Mouse (Mus musculus) macrophage (primary cell): Measurements from ENCODE around the gene Mrrf. TPM values are rescaled to one million over a fixed set of nuclear protein-coding genes. Genes with fewer than 3 reads are reported as not detected.

ENCODE experiments used
- H3K27ac ChIP-seq: fragments of 350-480 bp; formaldehyde crosslinking; 2 replicates; pipeline ENCODE4 v1.9.0; 2021
- H3K36me3 ChIP-seq: fragments of 350-480 bp; formaldehyde crosslinking; 2 replicates; pipeline ENCODE4 v1.9.0; 2021; ENCODE audit errors: inconsistent target
- H3K4me3 ChIP-seq: fragments of 350-480 bp; formaldehyde crosslinking; 2 replicates; pipeline ENCODE4 v1.9.0; 2021; ENCODE audit errors: inconsistent target
- H3K79me2 ChIP-seq: fragments of 350-480 bp; formaldehyde crosslinking; 2 replicates; pipeline ENCODE4 v1.9.0; 2021; ENCODE audit errors: inconsistent target
- WGBS: methylation state at CpG from one replicate; pipeline ENCODE4 v1.1.7; 2026; ENCODE audit warnings: inconsistent platforms; ENCODE audit not compliant: missing documents; 5-methylcytosine and 5-hydroxymethylcytosine counted together
- polyA plus RNA-seq: library from polyadenylated mRNA; stranded (reverse); fragments of 250-400 nt; gene quantifications from 3 replicates; pipeline ENCODE4 v1.2.4, GENCODE M21; 2018; ENCODE audit warnings: inconsistent platforms

Mrrf gene
- polyA plus RNA-seq, 1 experiment from 2014 or later: 14.0 TPM

- WGBS: 71% methylated on average over 7 of the region's 8 CpGs
- Histone ChIP-seq H3K79me2 (no peaks in the 10 kb centered on the region), H3K4me3 (no peak overlapping the region)
Measured at GRCm38 (mm10) chr2:36220106-36220505, 83.9 kb downstream of the Mrrf start.

GRCm38 (mm10) chr2:36220891-36221290, 84.7 kb downstream of the Mrrf start:
- no peaks in the 10 kb centered on the region for H3K79me2 ChIP-seq
- WGBS: 69% methylated on average over 4 of the region's 4 CpGs
- H3K27ac ChIP-seq: no peak overlapping the region
- no peaks in the 10 kb centered on the region for H3K36me3 ChIP-seq
- H3K4me3 ChIP-seq: no peak overlapping the region

More at GRCm38 (mm10) chr2:36220106-36220505, 83.9 kb downstream of the Mrrf start:
- H3K27ac ChIP-seq: no peak overlapping the region
- H3K36me3 ChIP-seq: no peaks in the 10 kb centered on the region

DNA sequence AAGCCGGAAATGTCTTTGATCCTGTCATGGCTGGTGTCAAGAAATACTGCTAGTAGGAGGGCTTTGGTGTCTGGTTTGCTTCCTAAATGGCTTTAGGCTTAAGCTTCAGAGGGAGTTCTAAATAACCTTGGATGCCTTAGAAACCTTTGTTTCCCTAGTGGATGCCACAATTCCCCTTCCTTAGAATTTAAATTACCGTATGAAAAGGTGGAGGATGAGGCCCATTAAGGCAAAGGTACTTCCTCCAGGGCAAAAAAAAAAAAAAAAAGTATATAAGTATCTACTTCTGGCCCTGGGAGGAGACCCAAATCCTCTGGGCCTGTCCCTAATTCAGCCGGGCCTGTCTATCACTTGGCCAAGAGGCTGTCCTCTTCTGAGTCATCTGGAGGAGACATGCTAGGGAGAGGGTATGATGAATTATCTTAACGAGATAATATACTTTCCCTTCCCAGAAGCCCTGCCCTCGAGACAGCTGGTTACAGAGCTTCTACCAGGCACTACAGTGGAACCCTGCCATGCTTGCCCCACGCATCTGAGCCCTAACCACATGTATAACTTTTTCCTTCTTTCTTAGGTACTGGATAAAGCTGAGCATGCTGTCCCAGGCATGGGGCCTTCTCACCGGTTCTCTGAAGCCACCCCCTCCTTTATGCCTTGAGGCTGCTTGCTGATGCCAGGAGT, 86.1 kb downstream of the Mrrf start:
- no peaks in the 10 kb centered on the region for H3K79me2 ChIP-seq
- no peaks in the 10 kb centered on the region for H3K36me3 ChIP-seq
- WGBS: 89% methylated on average over 7 of the region's 7 CpGs
- no peak overlapping the region for H3K4me3 ChIP-seq
- no peak overlapping the region for H3K27ac ChIP-seq

- H3K4me3 ChIP-seq: no peak overlapping the region
- no peak overlapping the region for H3K27ac ChIP-seq
- H3K36me3 ChIP-seq: no peaks in the 10 kb centered on the region
- no peaks in the 10 kb centered on the region for H3K79me2 ChIP-seq
Measured at GRCm38 (mm10) chr2:36223436-36223835, 87.2 kb downstream of the Mrrf start.

DNA sequence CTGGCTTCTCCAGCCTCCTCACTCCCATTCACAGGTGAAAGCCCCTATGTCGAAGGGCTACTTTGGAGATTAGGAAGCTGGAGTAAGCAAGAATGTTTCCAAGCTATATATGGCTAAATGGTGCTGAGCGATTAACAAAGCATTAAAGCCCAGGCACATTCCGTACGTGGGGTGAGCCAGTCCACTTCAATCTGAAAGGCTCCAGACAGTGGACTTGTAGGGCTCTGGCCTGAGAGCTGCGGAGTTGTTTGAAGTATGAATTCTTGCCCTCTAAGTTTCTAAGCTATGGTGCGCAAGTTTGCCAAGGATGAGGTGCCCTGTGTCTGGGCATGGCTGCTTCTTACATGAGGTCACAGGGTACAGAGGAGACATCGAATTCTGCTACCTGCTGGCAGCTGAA, 88.0 kb downstream of the Mrrf start:
- Histone ChIP-seq H3K27ac (no peak overlapping the region), H3K36me3 (no peaks in the 10 kb centered on the region), H3K4me3 (no peak overlapping the region), H3K79me2 (no peaks in the 10 kb centered on the region)
- 98% methylated on average over 7 of the region's 7 CpGs for WGBS

GRCm38 (mm10) chr2:36224599-36224998, 88.4 kb downstream of the Mrrf start:
- Histone ChIP-seq H3K79me2 (no peaks in the 10 kb centered on the region), H3K36me3 (no peaks in the 10 kb centered on the region)
- 47% methylated on average over 2 of the region's 2 CpGs for WGBS

GRCm38 (mm10) chr2:36230366-36230765, 94.2 kb downstream of the Mrrf start, which contains the start of gene Ptgs1:
Ptgs1 (plus strand) TSS chr2:36230426.
- Histone ChIP-seq H3K27ac (no peak within 1 kb of the TSS), H3K36me3 (no peaks in the 10 kb centered on the region)

More at GRCm38 (mm10) chr2:36224599-36224998, 88.4 kb downstream of the Mrrf start:
- Histone ChIP-seq H3K4me3 (no peak overlapping the region), H3K27ac (no peak overlapping the region)

GRCm38 (mm10) chr2:36230967-36231366, 94.8 kb downstream of the Mrrf start:
- Histone ChIP-seq H3K27ac (no peak overlapping the region), H3K79me2 (no peaks in the 10 kb centered on the region), H3K4me3 (peak overlapping the region; percentile 35), H3K36me3 (no peaks in the 10 kb centered on the region)
- WGBS: 3% methylated on average over 10 of the region's 10 CpGs

More at GRCm38 (mm10) chr2:36230366-36230765, 94.2 kb downstream of the Mrrf start, which contains the start of gene Ptgs1:
- no peaks in the 10 kb centered on the region for H3K79me2 ChIP-seq
- peak within 1 kb of the TSS; percentile 35 for H3K4me3 ChIP-seq
- WGBS: 1% methylated on average over 18 of the region's 18 CpGs

GRCm38 (mm10) chr2:36234526-36235368, 98.6 kb downstream of the Mrrf start:
- 48% methylated on average over 7 of the region's 7 CpGs for WGBS
- Histone ChIP-seq H3K79me2 (no peaks in the 10 kb centered on the region), H3K27ac (no peak overlapping the region), H3K36me3 (no peaks in the 10 kb centered on the region), H3K4me3 (no peak overlapping the region)

GRCm38 (mm10) chr2:36235917-36236316, 99.7 kb downstream of the Mrrf start:
- Histone ChIP-seq H3K4me3 (no peak overlapping the region), H3K27ac (no peak overlapping the region), H3K79me2 (no peaks in the 10 kb centered on the region), H3K36me3 (no peaks in the 10 kb centered on the region)
- WGBS: 69% methylated on average over 4 of the region's 4 CpGs

DNA sequence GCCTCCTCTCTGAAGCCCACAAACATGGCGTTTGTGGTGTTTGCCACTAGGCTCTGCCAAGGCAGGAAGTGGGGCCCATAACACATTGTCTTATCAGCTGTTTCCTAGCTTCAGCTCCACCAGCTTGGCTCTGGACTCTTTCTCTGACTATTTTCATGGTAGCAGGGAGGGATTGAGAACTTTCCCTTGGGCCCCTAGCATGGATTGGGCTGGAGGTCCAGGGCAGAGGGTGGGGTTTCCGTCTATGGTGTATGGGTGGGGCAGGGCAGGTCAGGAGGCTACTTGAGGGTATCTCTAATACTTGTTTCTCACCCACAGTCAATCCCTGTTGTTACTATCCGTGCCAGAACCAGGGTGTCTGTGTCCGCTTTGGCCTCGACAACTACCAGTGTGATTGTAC, 100.7 kb downstream of the Mrrf start:
- WGBS: 92% methylated on average over 5 of the region's 5 CpGs

DNA sequence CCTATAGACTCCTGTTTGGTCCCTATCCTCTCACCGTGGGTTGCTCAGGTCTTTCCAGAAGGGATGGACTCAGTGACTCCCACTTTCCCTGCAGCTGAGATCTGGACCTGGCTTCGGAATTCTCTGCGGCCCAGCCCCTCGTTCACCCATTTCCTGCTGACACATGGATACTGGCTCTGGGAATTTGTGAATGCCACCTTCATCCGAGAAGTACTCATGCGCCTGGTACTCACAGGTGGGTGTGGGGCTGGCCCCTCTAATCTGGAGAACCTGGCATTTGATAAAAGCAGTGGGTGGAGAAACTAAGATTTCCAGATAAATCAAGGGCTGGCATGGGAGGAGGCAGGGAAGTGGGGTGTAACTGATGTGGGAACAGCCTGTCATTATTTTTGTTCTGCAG, 101.4 kb downstream of the Mrrf start:
- Histone ChIP-seq H3K4me3 (no peak overlapping the region), H3K27ac (no peak overlapping the region), H3K79me2 (no peaks in the 10 kb centered on the region), H3K36me3 (no peaks in the 10 kb centered on the region; the same call in 1 of the 2 replicates)
- 98% methylated on average over 6 of the region's 6 CpGs for WGBS

More for the DNA sequence above, 100.7 kb downstream of the Mrrf start:
- H3K27ac ChIP-seq: no peak overlapping the region
- no peak overlapping the region for H3K4me3 ChIP-seq
- H3K79me2 ChIP-seq: no peaks in the 10 kb centered on the region
- H3K36me3 ChIP-seq: no peaks in the 10 kb centered on the region; the same call in 1 of the 2 replicates

DNA sequence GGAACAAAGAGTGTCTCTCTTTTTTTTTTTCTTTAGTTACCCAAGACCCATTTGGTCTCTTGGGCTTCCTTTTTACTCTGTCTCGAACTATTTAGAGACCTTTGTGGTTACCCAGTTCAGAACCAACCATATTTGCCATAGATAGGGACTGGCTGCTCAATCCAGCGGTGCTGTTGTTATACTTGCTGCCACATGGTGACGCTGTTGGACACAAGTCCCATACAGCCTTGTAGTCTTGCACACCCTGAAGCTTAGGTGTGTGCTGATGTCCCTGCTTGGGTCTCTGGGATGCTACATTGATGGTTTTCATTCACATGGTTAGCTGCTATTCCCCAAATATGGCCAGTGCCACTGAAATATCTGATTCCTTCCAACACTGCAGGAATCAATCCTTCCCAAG, 102.3 kb downstream of the Mrrf start:
- Histone ChIP-seq H3K79me2 (no peaks in the 10 kb centered on the region), H3K27ac (no peak overlapping the region), H3K36me3 (no peaks in the 10 kb centered on the region; the same call in 1 of the 2 replicates), H3K4me3 (no peak overlapping the region)
- WGBS: 73% methylated on average over 3 of the region's 3 CpGs

GRCm38 (mm10) chr2:36238951-36239350, 102.8 kb downstream of the Mrrf start:
- H3K4me3 ChIP-seq: no peak overlapping the region
- no peaks in the 10 kb centered on the region; the same call in 1 of the 2 replicates for H3K36me3 ChIP-seq
- WGBS: 100% methylated on average over 2 of the region's 2 CpGs
- no peak overlapping the region for H3K27ac ChIP-seq
- H3K79me2 ChIP-seq: no peaks in the 10 kb centered on the region
